Mouse (Mus musculus): Measurements from ENCODE around the gene Cabp1.

The Cabp1 gene

DNA sequence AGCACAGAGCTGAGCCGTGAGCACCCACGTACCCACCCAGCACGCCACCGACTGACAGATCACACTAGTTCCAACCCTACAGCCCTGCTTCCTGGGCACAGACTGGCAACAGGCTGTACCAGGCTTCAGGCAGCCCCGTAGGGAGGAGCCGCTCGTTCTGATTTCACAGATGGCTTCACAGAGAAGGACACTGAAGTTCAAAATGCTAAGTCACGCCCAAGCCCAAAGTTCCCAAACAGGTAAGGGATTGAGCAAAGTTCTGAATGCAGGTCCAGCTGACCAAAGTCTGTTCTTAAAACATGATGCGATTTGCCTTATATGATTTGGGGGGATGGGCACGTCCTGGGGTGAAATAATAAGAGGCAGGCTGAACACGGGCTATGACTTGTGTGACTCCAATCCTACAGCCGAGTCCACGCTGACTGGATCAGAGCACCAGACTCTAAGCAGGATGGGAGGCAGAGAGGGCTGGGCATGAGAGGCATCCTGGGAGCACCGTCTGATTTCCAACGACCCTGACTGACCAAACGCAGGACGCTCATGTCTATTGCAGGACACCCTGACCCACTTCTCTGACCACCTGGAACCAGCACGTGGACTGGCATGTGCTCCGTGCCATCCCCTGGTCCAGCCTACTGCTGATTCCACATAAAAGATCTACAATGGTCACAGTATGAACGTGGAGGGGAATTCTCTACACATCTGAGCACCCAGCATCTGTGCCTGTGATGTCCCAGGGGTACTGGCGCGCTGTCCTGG, 66.6 kb downstream of the Cabp1 start:
- DNase-seq (ENCODE audit: extremely low spot score, low read depth, low spot score) = no peak

DNA sequence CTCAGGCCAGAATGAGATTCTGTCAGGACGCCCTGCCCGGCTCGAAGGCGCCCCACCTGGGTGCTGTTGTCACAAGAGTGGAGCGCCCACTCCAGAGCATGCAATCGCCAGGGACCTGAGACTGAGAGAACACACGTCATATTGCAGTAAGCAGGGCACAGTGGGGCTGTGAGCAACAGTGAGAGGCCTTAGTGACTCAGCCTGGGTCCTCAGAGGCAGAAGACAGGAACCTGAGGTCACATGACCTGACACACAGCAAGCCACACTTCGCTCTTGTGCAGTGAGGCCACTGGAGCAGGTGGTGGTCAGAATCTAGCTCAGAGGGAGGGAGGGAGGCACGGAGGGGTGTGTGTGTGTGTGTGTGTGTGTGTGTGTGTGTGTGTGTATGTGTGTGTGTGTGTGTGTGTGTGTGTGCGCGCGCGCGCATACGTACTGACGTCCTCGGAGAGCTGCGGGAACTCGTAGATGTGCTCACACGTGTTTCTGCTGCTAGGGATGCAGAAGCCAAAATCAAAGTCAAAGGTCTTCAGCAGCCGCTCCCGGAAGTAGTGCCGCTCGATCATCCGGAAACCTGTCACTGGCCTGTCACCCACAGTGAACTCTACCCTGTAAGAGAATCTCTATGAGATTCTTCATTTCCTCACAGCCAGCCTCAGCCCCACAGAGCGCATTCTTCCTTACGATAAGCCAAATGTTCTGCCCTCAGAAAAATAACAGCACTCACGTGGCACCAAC, 67.4 kb downstream of the Cabp1 start:
- no peak for DNase-seq (ENCODE audit: extremely low spot score, low read depth, low spot score)

DNA sequence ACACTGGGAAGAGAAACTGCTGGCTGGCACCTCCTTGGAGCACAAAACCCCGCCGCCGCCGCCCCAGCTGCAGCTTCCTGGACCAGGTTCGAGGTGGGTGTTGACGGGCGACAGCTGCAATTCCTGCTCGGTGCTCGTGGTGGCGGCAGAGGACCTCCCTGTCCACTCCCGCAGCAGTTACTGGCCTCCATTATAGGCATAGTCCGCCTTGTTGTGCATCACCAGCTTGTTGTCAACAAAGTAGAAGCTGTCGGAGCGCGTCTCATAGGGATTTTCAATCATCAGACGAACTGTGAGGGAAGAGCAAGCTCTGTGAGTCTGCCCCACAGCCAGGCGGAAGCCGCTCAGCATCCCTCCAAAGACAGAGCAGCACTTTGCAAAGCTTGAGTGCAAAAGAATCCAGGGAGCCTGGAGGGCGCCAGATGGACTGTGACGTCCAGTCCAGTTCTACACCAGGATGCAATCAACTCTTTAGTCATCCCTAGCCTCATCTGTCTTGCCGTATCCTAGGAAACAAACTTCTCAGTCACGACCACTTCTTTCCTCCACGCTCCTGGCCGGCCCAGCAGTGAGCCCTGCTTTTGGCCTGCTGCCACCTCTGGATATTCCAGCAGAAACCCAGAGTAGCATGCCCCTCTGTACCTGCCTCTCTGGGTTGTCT, 68.8 kb downstream of the Cabp1 start:
- no peak for DNase-seq (ENCODE audit: extremely low spot score, low read depth, low spot score)

DNA sequence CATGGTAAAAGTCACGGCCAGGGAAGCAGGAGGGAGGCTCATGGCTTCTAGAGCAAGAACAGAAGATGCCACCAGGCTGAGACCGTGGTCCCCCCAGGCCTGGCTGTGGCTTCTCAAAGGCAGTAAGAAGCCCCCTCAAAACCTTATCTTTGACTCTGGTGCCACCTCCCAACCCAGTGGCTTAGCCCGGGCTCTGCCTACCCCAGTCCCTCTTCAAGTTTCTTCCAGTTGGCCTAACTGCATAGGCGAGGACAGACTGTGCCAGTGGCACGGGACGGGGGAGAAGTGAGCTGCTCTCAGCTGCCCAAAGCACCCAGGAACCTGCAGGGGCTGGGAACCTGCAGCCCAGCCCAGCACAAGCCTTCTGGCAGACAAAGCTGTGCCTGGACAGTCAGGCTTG, 69.5 kb downstream of the Cabp1 start:
- no peak for DNase-seq (ENCODE audit: extremely low spot score, low read depth, low spot score)

DNA sequence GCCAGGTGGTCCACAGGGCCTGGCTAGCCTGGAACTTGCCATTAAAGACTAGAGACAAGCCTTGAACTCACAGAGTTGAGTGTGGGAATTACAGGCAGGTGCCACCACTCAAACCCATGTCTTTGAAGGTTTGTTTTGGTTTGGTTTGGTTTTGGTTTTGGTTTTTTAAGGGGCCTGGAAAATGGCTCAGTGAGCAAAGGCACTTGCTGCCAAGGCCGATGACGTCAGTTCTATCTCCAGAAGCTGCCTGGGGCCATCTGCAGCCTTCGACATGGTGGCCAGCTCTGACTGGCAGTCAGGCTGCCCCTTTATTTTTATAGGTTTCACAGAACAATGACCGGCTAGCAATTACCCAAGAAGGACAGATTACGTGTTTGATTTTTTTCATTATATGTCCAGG, 73.2 kb downstream of the Cabp1 start:
- DNase-seq (ENCODE audit: extremely low spot score, low read depth, low spot score) = no peak

DNA sequence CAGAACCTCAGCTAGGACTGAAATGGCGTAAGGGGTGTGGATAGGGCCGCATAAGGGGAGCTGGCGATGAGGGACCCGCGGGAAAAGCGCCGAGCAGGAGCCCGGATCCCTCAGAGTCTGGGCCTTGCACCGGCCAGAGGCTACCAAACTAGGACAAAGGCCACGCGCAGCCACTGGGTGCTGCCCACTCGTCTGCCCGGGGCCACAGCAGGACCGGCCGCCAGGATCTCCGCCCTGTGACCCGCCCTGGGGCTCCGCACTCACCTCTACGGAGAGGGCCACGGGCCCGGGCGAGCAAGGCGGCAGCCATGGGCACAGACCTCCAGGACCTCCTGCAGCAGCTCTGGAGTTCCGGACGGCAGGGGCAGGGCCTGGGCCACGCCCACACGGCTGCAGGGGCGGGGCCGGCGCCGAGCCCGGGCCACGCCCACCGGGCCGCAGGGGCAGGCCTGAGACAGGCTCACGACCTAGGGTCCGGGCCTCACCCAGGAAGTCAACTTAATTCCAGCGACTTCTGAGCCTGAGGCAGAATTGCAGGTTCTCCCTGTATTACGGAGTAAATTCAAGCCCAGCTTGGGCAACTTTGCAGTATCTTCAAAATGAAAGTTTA, 75.1 kb downstream of the Cabp1 start, which contains the start of gene Acads:
TSS of gene Acads (minus strand) at position 386 of the 610 bp plus-strand sequence.
- no peak for DNase-seq (ENCODE audit: extremely low spot score, low read depth, low spot score)

Data from hindlimb bud, embryonic 11.5 days (tissue).